Mouse (Mus musculus) brain, embryonic 18.5 days (tissue): ENCODE results near the gene Hnrnph1.
A peak's percentile ranks its signal among the peaks of the same experiment; 100 is the strongest.
"Not testable (repeated sequence)": the region's sequence is repeated elsewhere in the genome, so short reads cannot be mapped to it uniquely, and the experiment has no call there.

Experiments used
- DNase-seq: peaks from one replicate; pipeline ENCODE4 v3.0.0-alpha.2; 2012; ENCODE audit warnings: low read depth, low spot score

The Hnrnph1 gene

DNA sequence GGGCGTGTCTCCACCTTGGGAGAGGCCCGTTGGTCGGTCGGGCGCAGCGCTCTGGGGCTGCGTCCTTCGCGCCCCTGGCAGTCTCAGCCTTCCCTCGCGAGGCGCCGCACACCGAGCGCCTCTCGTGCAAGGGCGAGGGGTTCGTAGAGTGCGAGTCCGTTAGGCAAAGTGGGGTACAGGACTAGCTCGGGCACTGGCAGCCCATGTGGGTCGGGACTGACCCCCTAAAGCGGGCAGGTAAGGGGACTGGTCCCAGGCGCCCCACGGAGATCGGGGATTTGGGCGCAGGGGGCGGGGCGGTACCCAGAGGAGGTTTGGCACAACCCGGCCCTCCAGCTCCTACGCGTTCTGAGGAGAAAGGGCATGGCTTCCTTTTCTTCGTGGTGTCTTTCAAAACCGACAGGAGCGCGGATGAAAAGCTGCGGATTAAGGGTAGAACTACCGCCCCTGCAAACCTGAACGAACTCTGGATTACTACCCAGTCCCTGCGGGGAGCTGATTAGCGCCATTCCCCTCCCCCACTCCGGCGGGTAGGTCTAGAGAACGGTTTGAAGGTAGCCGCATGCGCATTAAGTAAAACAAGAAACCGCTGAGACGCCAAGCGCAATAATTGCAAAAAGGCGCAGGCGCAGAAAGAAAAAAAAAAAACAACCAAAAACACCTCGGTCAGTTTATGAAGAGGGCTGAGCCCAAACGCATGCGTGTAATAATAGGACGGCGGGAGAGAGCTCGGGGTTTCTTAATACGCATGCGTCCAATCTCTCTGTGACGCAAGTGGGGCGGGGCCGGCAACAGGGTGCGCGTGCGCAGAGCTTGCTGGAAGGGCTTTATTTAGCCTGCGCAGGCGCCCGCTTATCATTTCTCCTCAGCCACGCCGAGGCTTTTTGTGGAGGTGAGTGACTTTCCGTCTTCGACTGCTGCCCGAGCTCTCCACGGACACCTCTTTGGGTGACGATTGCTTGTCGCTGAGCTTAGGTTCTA is at the start of gene Hnrnph1:
Gene Hnrnph1 (plus strand): TSS at position 80 of the 981 bp plus-strand sequence.
- peak; percentile 99 for DNase-seq

DNA sequence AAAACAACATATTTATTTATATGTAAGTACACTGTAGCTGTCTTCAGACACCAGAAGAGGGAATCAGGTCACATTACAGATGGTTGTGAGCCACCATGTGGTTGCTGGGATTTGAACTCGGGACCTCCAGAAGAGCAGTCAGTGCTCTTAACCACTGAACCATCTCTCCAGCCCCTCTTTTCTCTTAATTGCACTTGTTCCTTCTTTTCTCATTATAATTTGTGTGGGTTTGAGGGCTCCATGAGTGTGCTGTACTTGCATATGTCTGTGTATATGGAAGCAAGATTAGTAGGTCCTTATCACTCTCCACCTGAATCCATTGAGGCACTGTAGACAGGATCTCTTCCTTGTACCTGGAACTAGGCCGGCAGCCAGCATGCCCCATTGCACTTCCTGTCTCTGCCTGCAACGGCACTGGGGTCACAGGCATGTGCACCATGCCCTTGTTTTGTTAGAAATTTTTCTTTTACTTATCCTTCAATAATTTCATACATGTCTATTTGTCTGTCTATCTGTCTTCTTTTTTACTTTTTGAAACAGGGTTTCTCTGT is 48.6 kb upstream of the Hnrnph1 start:
- DNase-seq, result no peak

DNA sequence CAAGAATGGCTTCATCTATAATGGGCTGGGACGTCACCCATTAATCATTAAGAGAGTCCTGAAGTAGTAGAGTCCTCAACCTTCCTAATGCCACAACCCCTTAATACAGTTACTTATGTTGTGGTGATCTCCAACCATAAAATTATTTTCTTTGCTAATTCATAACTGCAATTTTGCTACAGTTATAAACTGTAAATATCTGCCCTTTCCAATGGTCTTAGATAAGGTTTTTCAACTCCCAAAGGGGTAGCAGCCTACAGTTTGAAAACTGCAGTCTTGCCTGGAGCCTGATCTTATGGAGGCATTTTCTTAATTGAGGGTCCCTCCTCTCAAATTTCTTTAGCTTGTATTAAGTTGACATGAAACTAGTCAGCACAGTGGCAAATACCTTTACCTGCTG is 47.4 kb upstream of the Hnrnph1 start:
- no peak for DNase-seq

DNA sequence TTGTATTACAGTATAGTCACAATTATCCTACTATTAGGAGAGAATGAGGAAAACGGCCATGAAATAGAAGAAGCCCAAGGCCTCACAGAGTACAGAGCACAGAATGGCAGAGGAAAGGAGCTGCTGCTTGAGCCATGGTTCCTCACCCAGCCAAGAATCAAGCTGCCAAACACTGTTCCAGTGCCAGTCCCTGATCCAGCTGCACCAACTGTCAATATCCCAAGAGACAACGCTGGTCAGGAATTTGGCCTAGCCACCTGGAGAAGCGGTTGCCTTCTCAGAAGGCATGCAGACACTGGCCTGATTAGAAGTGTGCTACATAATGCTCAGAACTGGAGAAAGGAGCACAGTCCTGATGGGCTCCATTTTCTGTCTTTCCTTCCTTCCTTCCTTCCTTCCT is 43.6 kb upstream of the Hnrnph1 start:
- DNase-seq, result no peak

DNA sequence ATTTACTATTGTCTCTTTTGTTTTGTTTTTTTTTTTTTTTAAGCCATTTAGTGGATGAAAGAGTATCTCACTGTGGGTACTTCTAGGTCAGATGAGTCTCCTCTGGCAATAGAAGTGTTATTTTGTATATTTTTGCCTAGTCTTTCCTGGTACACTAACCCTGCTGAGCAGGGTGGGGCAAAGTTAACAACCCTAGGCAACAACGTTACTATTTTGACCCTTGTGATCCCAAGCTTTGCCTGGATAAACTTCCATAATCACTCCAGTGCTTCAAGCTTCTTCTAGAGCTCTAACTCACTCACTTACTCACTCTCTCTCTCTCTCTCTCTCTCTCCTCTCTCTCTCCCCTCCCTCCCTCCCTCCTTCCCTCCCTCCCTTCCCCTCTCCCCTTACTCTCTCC is 40.7 kb upstream of the Hnrnph1 start:
- no peak for DNase-seq

DNA sequence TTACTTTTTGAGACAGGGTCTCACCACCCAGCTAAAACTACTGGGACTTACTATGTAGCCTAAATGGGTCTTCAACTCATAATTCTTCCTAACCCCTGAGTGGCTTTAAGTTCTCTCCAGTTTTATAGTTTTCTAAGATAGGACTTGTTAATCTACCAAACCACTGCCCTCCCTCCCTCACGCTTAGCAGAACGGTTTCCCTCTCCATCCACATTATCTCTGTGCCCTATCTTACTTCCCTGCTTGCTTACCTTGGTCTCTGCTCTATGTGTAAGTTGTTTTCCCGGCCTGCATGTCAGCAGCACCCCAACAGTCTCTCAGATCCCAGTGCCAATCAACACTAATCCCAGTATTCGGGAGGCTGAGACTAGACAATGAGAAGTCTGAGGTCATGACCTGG is 39.9 kb upstream of the Hnrnph1 start:
- no peak for DNase-seq

DNA sequence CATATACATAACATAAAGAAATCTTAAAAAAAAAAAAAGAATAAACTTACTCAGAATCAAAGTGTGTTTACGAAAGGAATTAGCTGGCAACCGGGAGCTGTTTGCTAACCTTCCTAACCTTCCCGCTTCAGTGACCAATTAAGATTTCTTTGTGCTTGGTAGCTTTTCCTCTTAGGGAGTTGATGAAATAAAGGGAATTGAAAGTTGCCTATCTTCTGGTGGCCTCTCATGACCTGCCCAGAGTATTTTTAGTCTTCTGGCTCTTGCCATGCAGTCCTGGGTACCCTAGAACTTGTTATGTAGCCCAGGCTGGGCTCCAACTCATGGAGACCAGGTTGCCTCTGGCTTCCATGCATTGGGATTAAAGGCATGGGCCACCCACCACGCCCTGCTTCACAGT is 31.3 kb upstream of the Hnrnph1 start:
- DNase-seq, result no peak

DNA sequence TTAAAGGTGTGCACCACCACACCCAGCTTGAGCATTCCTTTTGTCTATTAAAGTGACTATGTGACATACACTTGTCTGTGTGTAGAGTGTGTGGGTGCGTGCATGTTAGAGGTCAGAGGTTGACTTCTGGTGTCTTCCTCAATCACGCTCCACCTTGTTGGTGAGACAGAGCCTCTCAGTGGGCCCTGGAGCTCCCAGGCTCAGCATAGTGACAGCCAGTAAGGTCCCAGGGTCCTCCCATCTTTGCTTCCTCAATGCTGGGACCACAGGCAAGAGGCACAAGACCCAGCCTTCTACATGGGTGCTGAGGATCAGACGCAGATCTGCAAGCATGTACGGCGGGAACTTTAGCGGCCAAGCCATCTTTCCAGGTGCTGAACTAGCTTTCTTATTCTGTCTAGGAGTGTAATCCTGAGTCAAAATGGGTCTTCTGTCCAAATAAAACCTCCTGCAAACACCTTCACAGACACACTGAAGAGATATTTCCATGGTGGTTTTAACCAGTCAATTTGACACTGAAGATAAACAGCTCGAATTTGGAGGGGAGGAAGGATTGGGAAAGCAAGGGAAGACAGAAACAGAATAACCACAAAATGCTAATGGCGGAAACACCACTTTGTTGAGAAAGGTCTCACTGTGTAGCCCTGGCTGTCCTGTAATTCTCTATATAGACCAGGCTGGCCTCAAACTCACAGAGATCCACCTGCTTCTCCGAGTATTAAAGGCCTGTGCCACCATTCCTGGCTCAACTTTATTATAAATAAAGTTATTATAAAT is 30.3 kb upstream of the Hnrnph1 start:
- no peak for DNase-seq

DNA sequence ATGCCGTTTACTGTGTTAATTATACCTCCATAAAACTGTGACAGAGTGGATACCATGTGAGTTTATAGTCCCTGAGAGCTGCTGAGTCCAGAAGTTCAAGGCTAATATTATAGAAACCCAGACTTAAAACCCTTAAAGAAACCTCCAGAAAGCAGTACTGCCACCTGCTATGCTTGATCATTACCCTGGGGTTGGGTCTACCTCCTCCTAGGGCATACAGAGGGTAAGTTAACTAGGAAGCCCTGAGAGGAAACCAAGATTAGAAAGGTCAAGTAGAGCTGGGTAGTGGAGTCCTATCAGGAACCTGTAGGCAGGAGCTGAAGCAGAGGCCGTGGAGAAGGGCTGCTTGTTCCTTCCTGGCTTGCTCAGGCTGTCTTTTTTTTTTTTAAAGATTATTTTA is 24.6 kb upstream of the Hnrnph1 start:
- DNase-seq, result no peak

DNA sequence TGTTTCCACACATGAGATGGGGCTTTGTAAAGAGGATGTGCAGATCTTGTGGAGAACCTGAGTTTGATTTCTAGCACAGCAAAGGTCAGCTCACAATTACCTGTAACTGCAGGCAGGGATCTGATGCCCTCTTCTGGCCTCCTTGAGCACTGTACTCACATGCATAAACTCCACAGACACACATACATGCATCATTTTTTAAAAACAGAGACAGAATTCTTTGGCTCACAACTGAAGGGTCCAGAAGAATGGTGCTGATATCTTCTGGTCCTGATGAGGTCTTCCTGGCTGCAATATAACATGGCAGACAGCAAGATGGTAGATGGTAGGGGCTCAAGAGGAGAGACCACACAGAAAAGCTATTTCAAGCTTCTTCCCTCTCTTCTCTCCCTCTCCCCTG is 22.6 kb upstream of the Hnrnph1 start, which contains the start of gene Cby3:
Gene Cby3 (plus strand): TSS at position 301 of the 400 bp plus-strand sequence.
- DNase-seq, result no peak

DNA sequence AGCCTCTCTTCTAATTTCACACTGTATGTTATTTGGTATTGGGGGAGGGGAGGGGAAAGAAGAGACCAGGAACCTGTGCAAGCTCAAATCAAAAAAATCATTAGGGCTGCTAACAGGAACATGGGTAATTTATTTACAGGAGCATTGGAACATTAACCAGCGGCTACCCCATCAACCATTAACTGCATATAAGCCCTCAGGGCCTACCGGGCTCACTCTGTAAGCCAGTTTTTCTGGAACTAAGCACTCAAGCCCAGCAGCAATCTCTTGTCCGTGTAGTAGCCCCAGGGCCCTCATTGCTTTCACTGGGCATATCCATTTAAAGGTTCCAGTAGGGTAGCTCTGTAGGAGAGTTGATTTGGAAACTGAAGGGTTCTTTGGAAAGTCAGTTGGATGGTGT is 21.9 kb upstream of the Hnrnph1 start:
- DNase-seq, result no peak

DNA sequence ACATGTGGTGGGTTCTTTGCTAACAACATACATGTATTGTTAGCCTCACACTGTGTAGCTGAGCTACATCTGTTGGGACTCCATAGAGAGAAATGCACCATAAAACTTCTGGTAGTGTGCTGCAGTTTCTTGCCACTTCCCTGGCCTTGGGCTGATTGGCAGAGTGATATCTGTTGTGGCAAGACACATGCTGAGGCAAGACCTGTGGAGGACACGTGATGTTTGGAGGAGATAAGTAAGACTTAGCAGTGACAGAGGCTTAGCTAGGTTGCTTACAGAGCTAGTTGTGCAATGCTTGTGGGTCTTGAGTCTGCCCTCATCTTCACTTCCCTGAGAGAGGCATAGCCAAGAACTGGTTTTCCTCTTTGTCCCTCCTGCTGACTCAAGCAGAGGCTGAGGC is 21.4 kb upstream of the Hnrnph1 start:
- no peak for DNase-seq

DNA sequence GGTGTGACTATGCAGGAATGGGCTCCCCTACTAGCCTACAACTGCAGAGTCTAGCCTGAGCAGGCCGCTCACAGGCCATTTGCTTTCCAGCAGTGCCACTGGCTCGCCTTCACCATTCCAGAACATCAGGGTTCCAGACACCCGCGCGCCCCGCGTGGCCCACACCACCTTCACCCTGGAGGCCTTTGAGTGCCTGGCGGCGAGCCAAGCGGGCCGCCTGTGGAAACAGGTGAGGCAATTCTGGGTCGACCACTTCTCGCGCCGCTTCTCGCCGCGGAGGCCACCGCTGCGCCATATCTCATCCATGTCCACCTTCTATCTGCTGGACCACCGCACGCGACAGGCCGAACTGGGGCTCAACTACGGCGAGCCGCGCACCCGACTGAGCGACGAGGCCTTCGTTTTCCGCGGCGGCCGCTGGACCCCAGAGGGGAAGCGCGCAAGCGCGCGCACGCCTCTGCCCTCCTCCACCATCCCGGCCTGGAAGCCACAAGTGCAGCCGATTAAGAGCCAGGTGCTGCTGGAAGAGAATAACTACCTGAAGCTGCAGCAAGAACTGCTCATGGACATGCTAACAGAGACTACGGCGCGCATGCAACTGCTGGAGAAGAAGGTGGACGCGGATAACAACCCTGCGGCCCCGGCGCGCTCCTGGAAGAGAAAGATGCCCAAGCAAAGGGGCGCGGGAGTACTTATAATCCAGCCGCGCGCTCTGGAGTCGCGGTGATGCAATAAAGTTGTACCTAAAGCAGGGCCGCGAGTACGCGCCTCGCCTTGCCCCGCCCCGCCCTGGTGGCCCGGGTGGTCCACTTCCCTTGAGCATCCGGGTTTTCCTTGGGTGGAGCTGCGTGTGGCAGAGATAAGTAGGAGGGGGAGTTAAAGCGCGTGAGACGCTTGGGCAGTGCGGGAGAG is 17.6 kb upstream of the Hnrnph1 start:
- peak; percentile 30 for DNase-seq

DNA sequence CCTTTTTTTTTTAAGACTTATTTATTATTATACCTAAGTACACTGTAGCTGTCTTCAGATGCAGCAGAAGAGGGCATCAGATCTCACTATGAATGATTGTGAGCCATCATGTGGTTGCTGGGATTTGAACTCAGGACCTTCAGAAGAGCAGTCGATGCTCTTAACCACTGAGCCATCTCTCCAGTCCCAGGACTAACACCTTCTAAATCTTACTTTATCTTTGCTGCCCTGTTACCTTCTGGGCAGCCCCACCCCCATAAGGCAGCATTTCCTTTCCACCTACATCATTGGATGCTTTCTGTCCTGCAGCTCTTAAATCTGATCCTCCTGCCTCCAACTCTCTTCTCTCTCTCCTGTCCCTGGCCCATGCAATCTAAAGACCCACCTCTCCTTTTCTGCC is 15.5 kb upstream of the Hnrnph1 start:
- DNase-seq, result not testable (repeated sequence)

DNA sequence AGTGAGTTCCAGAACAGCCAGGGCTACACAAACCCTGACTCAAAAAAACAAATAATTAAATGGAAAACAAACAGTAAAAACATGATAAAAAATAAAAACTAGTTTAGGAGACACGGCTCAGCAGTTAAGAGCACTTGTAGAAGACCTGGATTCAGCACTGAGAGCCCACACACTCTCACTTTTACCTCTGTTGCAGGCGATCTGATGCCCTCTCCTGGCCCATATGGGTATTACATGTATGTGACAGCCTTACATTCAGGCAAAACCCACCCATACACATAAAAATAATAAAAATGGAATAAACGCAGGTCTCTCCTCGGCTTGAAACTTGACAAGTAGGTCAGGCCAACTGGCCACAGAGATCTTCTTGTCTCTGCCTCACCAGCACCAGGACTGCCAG is 12.2 kb upstream of the Hnrnph1 start:
- peak; percentile 60 for DNase-seq

DNA sequence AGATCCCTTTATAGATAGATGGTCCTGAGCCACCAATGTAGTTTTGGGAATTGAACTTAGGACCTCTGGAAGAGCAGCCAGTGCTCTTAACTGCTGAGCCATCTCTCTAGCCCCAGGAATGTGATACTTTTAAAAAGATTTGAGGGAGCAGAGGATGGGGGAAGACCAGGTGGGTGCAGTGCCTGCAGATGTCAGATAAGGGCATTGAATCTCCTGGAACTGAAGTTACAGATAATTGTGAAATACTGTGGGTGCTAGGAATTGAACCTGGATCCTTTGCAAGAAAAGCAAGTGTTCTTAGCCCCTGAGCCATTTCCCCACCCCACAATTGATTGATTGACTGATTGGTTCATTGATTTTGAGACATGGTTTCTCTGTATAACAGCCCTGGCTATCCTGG is 11.5 kb upstream of the Hnrnph1 start:
- no peak for DNase-seq

DNA sequence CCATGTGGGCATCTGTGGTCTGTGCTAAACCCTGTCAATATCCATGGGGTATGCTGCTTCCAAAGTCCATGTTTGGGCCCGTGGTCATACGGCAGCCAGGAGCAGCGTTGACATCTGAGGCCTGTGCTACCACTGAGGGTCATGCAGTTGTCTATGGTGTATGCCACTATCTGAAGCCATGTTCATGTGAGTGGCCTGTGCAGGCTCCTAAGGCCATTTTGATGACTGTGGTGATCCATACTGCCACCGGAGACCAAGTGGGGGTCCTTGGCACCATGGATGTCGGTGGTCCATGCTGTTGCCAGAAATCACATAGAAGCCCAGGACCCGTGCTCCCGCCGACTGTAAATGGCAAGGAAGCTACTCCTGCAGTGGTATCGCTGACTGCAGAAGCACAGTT is 9.3 kb upstream of the Hnrnph1 start:
- no peak for DNase-seq

DNA sequence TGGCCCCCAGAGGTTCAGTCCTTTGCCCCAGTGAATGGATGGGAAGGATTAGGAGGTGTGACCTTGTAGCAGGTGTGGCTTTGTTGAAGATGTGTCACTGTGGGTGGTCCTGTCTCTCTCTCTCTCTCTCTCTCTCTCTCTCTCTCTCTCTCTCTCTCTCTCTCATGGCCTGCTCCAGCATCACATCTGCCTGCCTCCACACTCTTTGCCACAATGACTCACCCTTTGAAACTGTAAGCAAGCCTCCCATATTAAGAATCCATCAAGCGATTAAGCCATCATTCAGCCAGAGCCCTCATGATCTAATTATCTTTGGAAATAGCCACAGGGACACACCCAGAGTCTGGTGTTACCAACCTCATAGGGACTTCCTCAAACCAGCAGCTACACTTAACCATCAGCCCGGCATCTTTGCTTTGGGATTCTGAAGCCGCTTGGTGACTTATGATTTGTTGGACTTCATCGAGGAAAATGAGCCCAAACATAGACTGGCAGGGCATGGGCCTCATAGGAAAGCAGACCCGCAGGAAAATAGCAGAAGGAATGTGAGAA is 7.4 kb upstream of the Hnrnph1 start:
- no peak for DNase-seq

DNA sequence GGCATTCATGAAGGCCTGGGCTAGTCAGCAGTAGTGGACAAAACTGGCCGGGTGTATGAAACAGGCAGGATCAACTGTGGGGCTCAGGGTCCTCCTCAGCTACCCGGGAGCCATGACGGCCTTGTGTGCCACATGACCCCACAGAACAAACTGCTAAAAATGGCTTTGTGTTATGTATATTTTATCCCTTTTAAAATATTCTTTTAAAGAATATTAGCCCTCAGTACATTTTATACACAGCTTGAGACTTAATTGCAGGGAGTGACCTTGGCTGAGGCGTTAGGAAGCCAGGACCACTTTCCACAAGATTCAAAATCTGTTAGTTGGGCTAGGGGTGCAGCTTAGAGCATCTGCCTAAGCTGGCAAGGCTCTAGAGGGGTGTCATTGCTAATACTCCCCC is 5.8 kb upstream of the Hnrnph1 start:
- no peak for DNase-seq

DNA sequence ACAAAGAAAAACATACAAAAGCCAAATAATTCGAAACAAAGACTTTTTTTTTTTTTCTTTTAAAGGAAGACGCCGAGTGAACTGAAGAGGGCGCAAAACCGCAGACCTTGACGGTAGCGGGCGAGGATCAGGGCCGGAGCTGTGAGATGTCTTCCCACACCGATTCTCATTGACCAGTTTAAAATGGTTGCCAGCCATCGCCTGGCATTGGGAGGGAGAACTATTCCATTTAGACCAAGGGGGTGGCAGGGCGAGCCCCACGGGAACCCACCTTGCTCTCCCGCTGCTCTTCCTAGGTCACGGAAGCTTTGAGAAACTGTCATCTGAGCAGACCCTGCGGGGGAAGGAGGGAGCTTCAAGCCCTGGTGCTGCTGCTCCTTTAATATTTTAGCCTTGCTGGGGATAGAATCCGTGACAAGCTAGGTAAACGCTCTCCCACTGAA is 5.4 kb upstream of the Hnrnph1 start:
- DNase-seq, result peak; percentile 45

DNA sequence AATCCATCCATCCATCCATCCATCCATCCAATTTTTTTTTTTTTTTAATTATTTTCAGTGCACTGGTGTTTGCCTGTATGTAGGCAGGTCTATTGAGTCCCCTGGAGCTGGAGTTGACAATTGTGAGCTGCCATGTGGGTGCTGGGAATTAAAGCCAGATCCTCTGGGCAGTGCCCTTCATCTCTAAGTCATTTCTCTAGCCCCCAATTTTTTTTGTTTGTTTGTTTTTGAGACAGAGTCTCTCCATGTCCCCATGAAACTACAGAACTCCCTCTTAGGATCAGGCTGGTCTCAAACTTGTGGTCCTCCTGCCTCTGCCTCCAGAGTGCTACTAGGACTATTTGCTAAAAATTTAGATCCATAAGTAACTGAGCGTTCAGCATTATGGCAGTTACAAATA is 4.9 kb upstream of the Hnrnph1 start:
- DNase-seq, result no peak
